18 mouse cellular contexts compared by ENCODE assay signal in genomic region chr7:129259195-129259594, GRCm38 (mm10). TPM values are rescaled to one million over a fixed set of nuclear protein-coding genes. Genes with fewer than 3 reads are reported as not detected.
"Had no signal": no experiment of that assay in that cellular context is flagged by ENCODE, and none has a peak within 500 bp of the region (broad histone marks: within the 10 kb centered on the region; RNA-seq: fewer than 3 reads in every experiment).

No protein-coding gene starts in this region.

- H3K4me1 ChIP-seq: liver, embryonic 13.5 days had no signal

- H3K27ac ChIP-seq: kidney, postnatal 0 days; liver, embryonic 13.5 days; stomach, embryonic 15.5 days had no signal

- DNase-seq: kidney, adult 2 months; kidney, postnatal 25 days; liver, embryonic 13.5 days; lung, adult 2 months; lung, postnatal 14 days; lung, postnatal 4 days; midbrain, embryonic 14.5 days; right cerebral cortex, postnatal 14 days; spleen, adult 18-20 months; thymus, adult 2 months; thymus, postnatal 14 days; thymus, postnatal 4 days had no signal

- H3K4me3 ChIP-seq: liver, embryonic 13.5 days; stomach, embryonic 15.5 days had no signal

- H3K4me2 ChIP-seq: liver, embryonic 13.5 days; stomach, embryonic 15.5 days had no signal

- H3K9me3 ChIP-seq: liver, embryonic 13.5 days; stomach, embryonic 15.5 days had no signal

- H3K36me3 ChIP-seq: liver, embryonic 13.5 days; stomach, embryonic 15.5 days had no signal

- H3K9ac ChIP-seq: liver, embryonic 13.5 days; stomach, embryonic 15.5 days had no signal

RNA-seq across cellular contexts. Expression of gene Plpp4, which starts 2.4 kb away (rescaled TPM):
- total RNA-seq: liver, adult 2 months; megakaryocyte progenitor cell, adult 5-6 weeks; megakaryocyte-erythroid progenitor cell, adult 5-6 weeks had no signal
- polyA plus RNA-seq: liver, adult 2 months; liver, embryonic 16.5 days; lung, adult 2 months had no signal
